In genomic region chr12:91746839-91747238, GRCm38 (mm10) we compare ENCODE assay signal across 5 mouse cellular contexts. TPM values are rescaled to one million over a fixed set of nuclear protein-coding genes. Genes with fewer than 3 reads are reported as not detected.
DNase-seq lines count a peak whose midpoint lies in the region; ATAC-seq and TF ChIP-seq lines count a peak whose summit lies in the region.
"Not testable (repeated sequence)": the region's sequence is repeated elsewhere in the genome, so short reads cannot be mapped to it uniquely, and the experiment has no call there.

No protein-coding gene starts in this region.

- DNase-seq in heart, adult 11 months: peak; percentile 88
- peak; percentile 57 for DNase-seq in liver
- DNase-seq in liver, embryonic 14.5 days (ENCODE audit: low read depth in 3 of 3, low spot score in 3 of 3): not testable (repeated sequence)

- peaks cover 20% of the 10 kb centered on the region for H3K36me3 ChIP-seq in liver, embryonic 12.5 days
- peaks cover 18% of the 10 kb centered on the region for H3K36me3 ChIP-seq in liver, embryonic 14.5 days (replicated peaks; ENCODE audit: control insufficient read depth, insufficient read depth, low read depth)
- H3K36me3 ChIP-seq in macrophage (ENCODE audit: inconsistent target): not testable (repeated sequence)

- ATAC-seq in liver, embryonic 12.5 days; liver, embryonic 14.5 days (ENCODE audit: insufficient read depth): not testable (repeated sequence)

- H3K27me3 ChIP-seq in liver, embryonic 12.5 days (replicated peaks); liver, embryonic 14.5 days (ENCODE audit: control insufficient read depth, insufficient read depth, low read length): not testable (repeated sequence)

- peak overlapping the region; percentile 97 for H3K27ac ChIP-seq in liver, embryonic 12.5 days
- H3K27ac ChIP-seq in liver, embryonic 14.5 days: peak overlapping the region; percentile 96
- 0 out of 2 replicates have a peak overlapping the region, but pooled peaks have one; percentile 52 for H3K27ac ChIP-seq in macrophage

- 0 out of 2 replicates have a peak overlapping the region, but pooled peaks have one; percentile 61 for H3K4me3 ChIP-seq in liver, embryonic 12.5 days
- H3K4me3 ChIP-seq in liver, embryonic 14.5 days (ENCODE audit: insufficient read depth in 1 of 2, low read depth in 2 of 2, low read length in 2 of 2); macrophage (ENCODE audit: inconsistent target): not testable (repeated sequence)

- WGBS in liver, embryonic 12.5 days (ENCODE audit: insufficient replicate concordance): 28% methylated on average over 5 of the region's 5 CpGs
- 36% methylated on average over 5 of the region's 5 CpGs for WGBS in liver, embryonic 14.5 days (ENCODE audit: insufficient replicate concordance)
- WGBS in macrophage (ENCODE audit: missing documents): 98% methylated on average over 5 of the region's 5 CpGs

- not testable (repeated sequence) for H3K9me3 ChIP-seq in liver, embryonic 12.5 days (replicated peaks); liver, embryonic 14.5 days (ENCODE audit: control insufficient read depth, low read length)

- TF ChIP-seq EP300 in liver, embryonic 14.5 days (IDR thresholded peaks at IDR 0.05; ENCODE audit: low read depth): not testable (repeated sequence)

- H3K79me2 ChIP-seq in macrophage (ENCODE audit: inconsistent target): not testable (repeated sequence)

- H3K9ac ChIP-seq in liver, embryonic 12.5 days: 0 out of 2 replicates have a peak overlapping the region, but pooled peaks have one; percentile 46
- not testable (repeated sequence) for H3K9ac ChIP-seq in liver, embryonic 14.5 days (replicated peaks)

- peaks cover 90% of the 10 kb centered on the region for H3K4me1 ChIP-seq in liver, embryonic 12.5 days
- H3K4me1 ChIP-seq in liver, embryonic 14.5 days (replicated peaks; ENCODE audit: control insufficient read depth in 2 of 2, insufficient read depth in 2 of 2, low read length in 1 of 2): peaks cover 60 to 64% of the 10 kb centered on the region in 2 experiments

- TF ChIP-seq CTCF in liver, embryonic 14.5 days (IDR thresholded peaks at IDR 0.05; ENCODE audit: low read depth): not testable (repeated sequence)

- H3K4me2 ChIP-seq in liver, embryonic 12.5 days: peak overlapping the region; percentile 73
- peak overlapping the region; percentile 81 for H3K4me2 ChIP-seq in liver, embryonic 14.5 days (ENCODE audit: low read depth)

RNA-seq across cellular contexts. Expression of gene Ston2, which starts 41.3 kb away (rescaled TPM):
- polyA plus RNA-seq in liver, embryonic 12.5 days (2016; fragmentation: Nextera tagmentation; extraction: Ambion mirVana): 35.7 and 37.9 TPM in 2 replicates
- polyA plus RNA-seq in liver, embryonic 14.5 days (2012; rRNA removed): 21.6 and 26.6 TPM in 2 replicates
- 15.4 and 16.9 TPM in 2 replicates for polyA plus RNA-seq in liver, embryonic 14.5 days (2014; fragmentation: Nextera tagmentation; extraction: Ambion mirVana)
- total RNA-seq in macrophage (2018; cell fraction: chromatin; rRNA removed): 10 to 100 TPM in 10 of 26 experiments, 1 to 10 TPM in 16; 1.0 to 33.0 (median 5.4) TPM
- total RNA-seq in macrophage (2018; cell fraction: cytosol; rRNA removed): 1 to 10 TPM in 24 of 26 experiments, under 1 TPM in 2; 0.91 to 9.6 (median 3.1) TPM
- 10 to 100 TPM in 11 of 26 experiments, 1 to 10 TPM in 15; 1.2 to 41.2 (median 8.7) TPM for total RNA-seq in macrophage (2018; cell fraction: nucleus; rRNA removed)
- polyA plus RNA-seq in macrophage (2018): 3.0 to 5.3 TPM (median 5.0 TPM) in 3 replicates
